Mouse (Mus musculus) embryonic fibroblast, embryonic 13.5 days (primary cell): ENCODE results near the gene Sfr1. TPM values are rescaled to one million over a fixed set of nuclear protein-coding genes. Genes with fewer than 3 reads are reported as not detected.

Experiments used
- H3K27ac ChIP-seq: 2 replicates; pipeline ENCODE4 v1.5.1; 2012; ENCODE audit warnings: low read length, control low read depth, inconsistent platforms; ENCODE audit not compliant: insufficient read depth
- H3K4me1 ChIP-seq: 2 replicates; pipeline ENCODE4 v1.6.1; 2011; ENCODE audit warnings: low read length; ENCODE audit not compliant: control insufficient read depth, insufficient read depth
- H3K4me3 ChIP-seq: 2 replicates; pipeline ENCODE4 v1.5.1; 2011; ENCODE audit warnings: mild to moderate bottlenecking, control low read depth, low read length; ENCODE audit not compliant: insufficient read depth
- CTCF ChIP-seq: IDR thresholded peaks from 2 replicates; pipeline ENCODE4 v1.5.1; 2011; ENCODE audit warnings: mild to moderate bottlenecking, control low read depth, low read length, moderate library complexity, borderline replicate concordance; ENCODE audit not compliant: insufficient read depth
- POLR2A ChIP-seq: IDR thresholded peaks from 2 replicates; pipeline ENCODE4 v1.6.1; 2011; ENCODE audit warnings: low read depth, mild to moderate bottlenecking, control low read depth, low read length, moderate library complexity
- polyA plus RNA-seq: library from polyadenylated mRNA; stranded (reverse); fragments of >200 nt; gene quantifications from 2 replicates; pipeline ENCODE4 v1.2.4, GENCODE M21; 2011; ENCODE audit warnings: low read depth; ENCODE audit not compliant: missing spikeins, insufficient read length

Sfr1 gene
- polyA plus RNA-seq: 197 and 217 TPM in 2 replicates

- TF ChIP-seq CTCF: peak; percentile 50; the same call in 1 of the 2 replicates
- peak; percentile 94 for TF ChIP-seq POLR2A
- H3K4me3 ChIP-seq: peak within 1 kb of the TSS; percentile 90
- peak within 1 kb of the TSS; percentile 98 for H3K27ac ChIP-seq
- peaks cover 7% of the 10 kb centered on the region for H3K4me1 ChIP-seq
These were observed at the start of gene Sfr1 for GRCm38 (mm10) chr19:47731071-47731881. TSS of gene Sfr1 (plus strand) at chr19:47731682.

GRCm38 (mm10) chr19:47689592-47689991 lies 41.9 kb upstream of the Sfr1 start:
- H3K4me3 ChIP-seq: no peak overlapping the region
- TF ChIP-seq POLR2A (no peak), CTCF (no peak)
- no peak overlapping the region for H3K27ac ChIP-seq
- H3K4me1 ChIP-seq: no peaks in the 10 kb centered on the region

- Histone ChIP-seq H3K4me3 (no peak within 1 kb of the TSS), H3K4me1 (no peaks in the 10 kb centered on the region), H3K27ac (no peak within 1 kb of the TSS)
- TF ChIP-seq POLR2A: no peak
- TF ChIP-seq CTCF: no peak
These were observed 39.5 kb upstream of the Sfr1 start, which contains the start of gene Col17a1 for GRCm38 (mm10) chr19:47691994-47692393. TSS of gene Col17a1 (minus strand) at chr19:47692094.

- TF ChIP-seq CTCF (no peak), POLR2A (no peak)
- H3K4me1 ChIP-seq: peaks cover 9% of the 10 kb centered on the region; the same call in 1 of the 2 replicates
- no peak overlapping the region for H3K4me3 ChIP-seq
- no peak overlapping the region for H3K27ac ChIP-seq
These were observed 35.8 kb upstream of the Sfr1 start for GRCm38 (mm10) chr19:47695725-47696124.

- peaks cover 9% of the 10 kb centered on the region; the same call in 1 of the 2 replicates for H3K4me1 ChIP-seq
- TF ChIP-seq POLR2A: no peak
- TF ChIP-seq CTCF: no peak
- no peak overlapping the region for H3K27ac ChIP-seq
- H3K4me3 ChIP-seq: no peak overlapping the region
These were observed 35.1 kb upstream of the Sfr1 start for GRCm38 (mm10) chr19:47696411-47696810.

GRCm38 (mm10) chr19:47697067-47697466 lies 34.4 kb upstream of the Sfr1 start:
- H3K4me1 ChIP-seq: peaks cover 9% of the 10 kb centered on the region; the same call in 1 of the 2 replicates
- no peak overlapping the region for H3K4me3 ChIP-seq
- no peak overlapping the region for H3K27ac ChIP-seq
- no peak for TF ChIP-seq POLR2A
- TF ChIP-seq CTCF: no peak

GRCm38 (mm10) chr19:47698266-47698665 lies 33.2 kb upstream of the Sfr1 start:
- TF ChIP-seq CTCF (no peak), POLR2A (no peak)
- Histone ChIP-seq H3K4me3 (no peak overlapping the region), H3K4me1 (peaks cover 9% of the 10 kb centered on the region; the same call in 1 of the 2 replicates), H3K27ac (no peak overlapping the region)

- Histone ChIP-seq H3K4me3 (no peak overlapping the region), H3K27ac (peak overlapping the region; percentile 81), H3K4me1 (peaks cover 9% of the 10 kb centered on the region; the same call in 1 of the 2 replicates)
- no peak for TF ChIP-seq POLR2A
- no peak for TF ChIP-seq CTCF
These were observed 31.7 kb upstream of the Sfr1 start for GRCm38 (mm10) chr19:47699743-47700142.

GRCm38 (mm10) chr19:47700509-47700908 lies 31.0 kb upstream of the Sfr1 start:
- TF ChIP-seq CTCF: no peak
- TF ChIP-seq POLR2A: no peak
- H3K4me3 ChIP-seq: no peak overlapping the region
- no peak overlapping the region for H3K27ac ChIP-seq
- peaks cover 9% of the 10 kb centered on the region; the same call in 1 of the 2 replicates for H3K4me1 ChIP-seq
